Mouse (Mus musculus) heart, embryonic 14.5 days (tissue): ENCODE measurements around the gene Anp32b. TPM values are rescaled to one million over a fixed set of nuclear protein-coding genes. Genes with fewer than 3 reads are reported as not detected.

Experiments
- ATAC-seq: fragments of 200-750 bp; cut with Nextera tagmentation; 2 replicates; pipeline ENCODE4 v1.8.0; 2017; ENCODE audit warnings: low read depth, moderate TSS enrichment; ENCODE audit not compliant: insufficient number of reproducible peaks, insufficient read depth, low FRiP score
- H3K27ac ChIP-seq, 2 experiments: fragments of 200-500 bp in 1 of 2; fragments of 300-500 bp in 1 of 2; sonication (generic) in 1 of 2; replicated peaks in 1 of 2; 2 replicates each; pipeline ENCODE4 v1.5.1; 2012 to 2014; ENCODE audit warnings: low read depth in 2 of 2, low read length in 2 of 2, control low read depth in 1 of 2, mild to moderate bottlenecking in 1 of 2, mixed read lengths in 1 of 2; ENCODE audit not compliant: control insufficient read depth in 1 of 2, insufficient read depth in 1 of 2
- H3K27me3 ChIP-seq: fragments of 300-500 bp; sonication (generic); 2 replicates; pipeline ENCODE4 v1.6.1; 2014; ENCODE audit warnings: mild to moderate bottlenecking, low read length, control low read depth; ENCODE audit not compliant: control insufficient read depth, insufficient read depth
- H3K36me3 ChIP-seq: fragments of 300-500 bp; sonication (generic); 2 replicates; pipeline ENCODE4 v1.6.1; 2014; ENCODE audit warnings: mild to moderate bottlenecking, control low read depth, low read length, mixed read lengths; ENCODE audit not compliant: control insufficient read depth, insufficient read depth
- H3K4me1 ChIP-seq, 2 experiments: fragments of 200-500 bp in 1 of 2; fragments of 300-500 bp in 1 of 2; sonication (generic) in 1 of 2; 2 replicates each; pipeline ENCODE4 v1.6.1; 2012 to 2014; ENCODE audit warnings: low read length in 2 of 2, control low read depth in 1 of 2, mixed read lengths in 1 of 2; ENCODE audit not compliant: control insufficient read depth in 2 of 2, insufficient read depth in 2 of 2
- H3K4me2 ChIP-seq: fragments of 300-500 bp; sonication (generic); 2 replicates; pipeline ENCODE4 v1.6.1; 2014; ENCODE audit warnings: mild to moderate bottlenecking, low read length
- H3K4me3 ChIP-seq, 2 experiments: fragments of 200-500 bp in 1 of 2; fragments of 300-500 bp in 1 of 2; sonication (generic) in 1 of 2; 2 replicates each; pipeline ENCODE4 v1.5.1; 2012 to 2014; ENCODE audit warnings: low read length in 2 of 2, mild to moderate bottlenecking in 2 of 2, control low read depth in 1 of 2, low read depth in 1 of 2, moderate library complexity in 1 of 2; ENCODE audit not compliant: control insufficient read depth in 1 of 2, insufficient read depth in 1 of 2
- H3K9ac ChIP-seq: fragments of 300-500 bp; sonication (generic); 2 replicates; pipeline ENCODE4 v1.6.1; 2014; ENCODE audit warnings: mild to moderate bottlenecking, low read length
- H3K9me3 ChIP-seq: fragments of 300-500 bp; sonication (generic); 2 replicates; pipeline ENCODE4 v1.6.1; 2016; ENCODE audit warnings: low read length, control low read depth; ENCODE audit not compliant: control insufficient read depth
- WGBS: fragments of 180-500 bp; shearing (Covaris S2); extraction: QIAGEN DNeasy Blood & Tissue Kit; methylation state at CpG from one replicate; pipeline ENCODE4 v1.1.7; 2014; 5-methylcytosine and 5-hydroxymethylcytosine counted together
- polyA plus RNA-seq: library from polyadenylated mRNA; unstranded; fragments of >200 nt; fragmentation: Nextera tagmentation; extraction: Ambion mirVana; gene quantifications from 2 replicates; pipeline ENCODE4 v1.2.1, GENCODE M21; 2014

Anp32b gene
- polyA plus RNA-seq, 1 experiment from 2014 or later = 139 TPM

DNA sequence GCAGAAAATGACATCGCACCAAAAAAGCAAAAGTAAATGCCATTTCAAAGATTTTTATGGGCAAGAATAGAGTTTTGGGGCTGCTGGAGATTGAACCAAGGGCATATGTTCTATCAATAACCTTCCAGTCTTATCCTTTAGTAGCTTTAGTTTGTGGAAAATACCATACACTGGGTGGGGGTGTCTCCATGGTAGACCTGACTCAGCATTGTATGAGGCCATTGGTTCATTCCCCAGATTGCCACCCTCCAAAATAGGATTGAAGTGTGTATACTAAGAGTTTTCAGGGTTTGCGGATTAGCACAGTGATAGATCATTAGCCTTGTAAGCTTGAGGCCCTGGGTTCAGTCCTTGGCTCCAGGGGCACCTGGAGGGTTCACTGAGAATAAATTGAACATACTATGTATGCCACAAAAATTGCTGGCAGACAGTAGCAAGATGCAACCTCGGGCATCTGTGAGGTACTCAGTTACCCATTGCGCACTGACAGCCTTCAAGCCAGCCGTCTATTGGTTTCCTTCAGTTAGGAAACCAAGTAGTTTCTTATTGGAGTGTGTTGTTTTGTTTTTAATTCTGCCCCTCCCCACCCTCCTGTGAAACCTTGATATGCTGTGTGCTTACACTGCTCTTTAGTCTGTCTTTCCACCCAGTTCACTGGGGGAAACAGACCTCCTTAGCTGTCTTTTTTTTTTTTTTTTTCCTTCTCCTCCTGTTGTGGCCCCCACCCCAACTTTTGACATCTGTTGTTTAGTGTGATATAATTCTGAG lies 3.6 kb downstream of the Anp32b start:
- Histone ChIP-seq H3K27me3 (no peaks in the 10 kb centered on the region), H3K4me1 (peaks cover 14 to 49% of the 10 kb centered on the region in 2 experiments), H3K9me3 (no peaks in the 10 kb centered on the region), H3K36me3 (no peaks in the 10 kb centered on the region), H3K27ac (no peak overlapping the region; a peak in 1 of 4 replicates), H3K9ac (peak overlapping the region; percentile 18; the same call in 1 of the 2 replicates), H3K4me2 (peak overlapping the region; percentile 14), H3K4me3 (no peak overlapping the region)
- WGBS = 68% methylated on average over 5 of the region's 5 CpGs
- no peak for ATAC-seq

DNA sequence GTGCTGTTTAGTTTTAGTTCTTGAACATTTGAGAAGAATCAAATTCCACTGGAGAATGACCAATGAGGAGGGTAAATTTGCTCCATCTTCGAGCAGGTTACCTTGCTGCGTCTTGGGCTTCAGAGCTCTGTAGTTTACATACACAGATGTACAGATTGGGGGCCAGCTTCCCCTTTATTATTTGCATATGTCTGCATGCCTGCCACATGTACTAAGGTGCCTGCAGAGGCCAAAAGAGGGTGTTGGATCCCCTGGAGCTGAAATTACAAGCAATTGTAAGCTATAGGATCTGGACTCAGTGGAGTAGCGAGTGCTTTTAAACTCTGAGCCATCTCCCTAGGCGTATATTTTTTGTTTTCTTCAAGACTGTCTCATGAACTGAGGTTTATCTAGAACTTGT lies 6.1 kb downstream of the Anp32b start:
- H3K27me3 ChIP-seq = no peaks in the 10 kb centered on the region
- H3K27ac ChIP-seq = no peak overlapping the region
- H3K4me1 ChIP-seq = peaks cover 14 to 50% of the 10 kb centered on the region in 2 experiments
- no peaks in the 10 kb centered on the region for H3K9me3 ChIP-seq
- no peak for ATAC-seq
- H3K4me3 ChIP-seq = no peak overlapping the region
- 90% methylated on average over 4 of the region's 4 CpGs for WGBS
- no peak overlapping the region for H3K9ac ChIP-seq
- peaks cover 19% of the 10 kb centered on the region for H3K36me3 ChIP-seq
- no peak overlapping the region for H3K4me2 ChIP-seq

DNA sequence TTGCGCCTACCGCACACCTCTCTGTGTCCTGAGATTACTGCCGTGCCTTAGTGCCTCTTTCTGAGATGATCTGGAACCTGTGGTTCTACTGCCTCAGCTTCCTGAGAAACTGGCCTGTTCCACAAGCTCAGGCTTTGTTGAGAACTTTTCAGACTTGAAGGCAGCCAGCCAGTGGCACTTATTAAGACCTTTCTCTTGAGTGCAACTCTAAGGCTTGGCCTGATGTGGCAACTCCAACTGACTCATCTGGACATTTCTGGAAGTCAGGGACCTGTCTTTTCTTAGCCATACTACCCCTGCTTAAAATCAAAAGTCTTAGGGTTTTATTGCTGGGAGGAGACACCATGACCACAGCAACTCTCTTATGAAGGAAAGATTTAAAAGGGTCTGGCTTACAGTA lies 6.5 kb downstream of the Anp32b start:
- WGBS = 90% methylated on average over 3 of the region's 3 CpGs
- Histone ChIP-seq H3K27ac (no peak overlapping the region), H3K4me3 (no peak overlapping the region), H3K4me2 (no peak overlapping the region), H3K36me3 (peaks cover 22% of the 10 kb centered on the region), H3K9ac (no peak overlapping the region), H3K9me3 (no peaks in the 10 kb centered on the region), H3K4me1 (peaks cover 14 to 54% of the 10 kb centered on the region in 2 experiments), H3K27me3 (no peaks in the 10 kb centered on the region)
- ATAC-seq = no peak

DNA sequence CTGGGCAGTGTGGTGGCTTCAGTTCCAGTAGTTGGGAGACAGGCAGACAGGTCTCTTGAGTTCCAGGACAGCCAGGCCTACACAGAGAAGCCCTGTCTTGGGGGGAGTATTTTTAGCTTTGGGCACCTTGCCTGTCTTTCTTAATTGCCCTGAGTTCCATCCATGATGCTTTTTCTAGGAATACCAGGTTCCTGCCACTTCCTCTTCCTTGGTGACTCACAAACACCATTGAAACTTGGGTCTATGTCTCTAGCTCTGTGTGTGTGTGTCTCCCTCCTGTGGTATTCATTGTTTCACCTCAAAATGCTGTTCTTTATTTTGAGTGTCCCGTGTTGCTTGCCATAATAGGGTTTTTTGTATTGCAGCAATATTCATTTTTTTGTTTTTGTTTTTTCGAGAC lies 7.7 kb downstream of the Anp32b start:
- Histone ChIP-seq H3K9me3 (no peaks in the 10 kb centered on the region), H3K4me3 (no peak overlapping the region), H3K4me1 (peaks cover 9 to 48% of the 10 kb centered on the region in 2 experiments; a peak in 3 of 4 replicates), H3K27me3 (no peaks in the 10 kb centered on the region), H3K9ac (no peak overlapping the region), H3K27ac (no peak overlapping the region), H3K4me2 (no peak overlapping the region), H3K36me3 (peaks cover 34% of the 10 kb centered on the region)
- 97% methylated on average over 2 of the region's 2 CpGs for WGBS
- ATAC-seq = no peak

DNA sequence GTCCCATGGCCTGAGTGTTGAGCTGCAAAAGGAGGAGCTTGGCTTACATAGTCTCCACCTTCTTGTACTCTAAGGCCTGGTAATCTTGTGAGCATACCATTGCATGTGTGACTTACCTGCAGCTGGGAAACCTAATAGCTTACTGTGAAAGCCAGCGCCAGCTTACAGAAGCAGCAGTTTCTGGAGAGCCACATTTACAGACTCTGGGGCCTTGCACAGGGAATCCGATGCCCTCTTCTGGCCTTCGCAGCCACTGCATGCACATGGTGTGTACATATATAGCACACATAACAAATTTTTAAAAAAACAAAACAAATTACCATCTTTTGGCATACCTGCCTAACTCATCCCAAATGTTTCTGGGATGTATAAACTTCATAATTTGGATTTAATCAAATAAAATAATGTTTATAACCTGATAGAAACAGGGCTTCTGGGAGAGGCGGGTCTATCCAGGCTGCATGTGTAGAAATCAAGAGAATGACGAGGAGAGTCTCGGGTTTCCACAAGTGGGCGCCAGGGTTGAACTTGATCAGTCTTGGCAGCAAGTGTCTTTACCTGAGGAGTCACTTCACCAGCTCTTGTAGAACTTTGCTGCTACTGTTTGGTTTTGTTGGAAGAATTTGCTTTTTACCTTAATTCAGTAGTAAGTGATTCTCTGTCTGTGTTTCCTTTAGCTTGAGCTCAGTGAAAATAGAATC lies 12.6 kb downstream of the Anp32b start:
- Histone ChIP-seq H3K36me3 (peaks cover 83% of the 10 kb centered on the region), H3K9me3 (no peaks in the 10 kb centered on the region), H3K4me2 (no peak overlapping the region), H3K4me1 (peaks cover 2 to 15% of the 10 kb centered on the region in 2 experiments; a peak in 3 of 4 replicates), H3K4me3 (no peak overlapping the region), H3K27ac (no peak overlapping the region; a peak in 1 of 4 replicates), H3K9ac (no peak overlapping the region), H3K27me3 (no peaks in the 10 kb centered on the region)
- WGBS = 80% methylated on average over 7 of the region's 7 CpGs
- no peak for ATAC-seq

DNA sequence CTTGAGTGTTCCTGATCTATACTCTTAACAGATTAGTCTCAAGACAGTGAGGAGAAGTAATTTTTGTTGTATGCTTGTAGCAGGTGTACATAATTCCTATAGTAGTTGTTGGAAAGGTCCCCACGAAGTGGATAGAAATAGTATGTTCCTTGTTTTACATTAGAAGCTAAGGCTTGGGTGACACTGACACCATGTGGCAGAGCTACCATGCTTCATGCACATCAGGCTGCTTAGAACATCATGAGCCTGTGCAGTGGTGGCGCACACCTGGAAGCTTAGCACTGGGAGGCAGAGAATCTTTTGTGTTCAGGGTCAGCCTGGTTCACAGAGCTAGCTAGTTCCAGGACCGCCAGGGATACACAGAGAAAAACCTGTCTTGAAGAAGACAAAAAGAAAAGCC lies 15.0 kb downstream of the Anp32b start:
- no peak overlapping the region for H3K9ac ChIP-seq
- H3K4me2 ChIP-seq = no peak overlapping the region
- H3K4me3 ChIP-seq = no peak overlapping the region
- WGBS = 88% methylated on average over 3 of the region's 3 CpGs
- peaks cover 2 to 13% of the 10 kb centered on the region in 2 experiments; a peak in 3 of 4 replicates for H3K4me1 ChIP-seq
- ATAC-seq = no peak
- H3K27ac ChIP-seq = no peak overlapping the region
- peaks cover 99% of the 10 kb centered on the region for H3K36me3 ChIP-seq
- no peaks in the 10 kb centered on the region for H3K27me3 ChIP-seq
- no peaks in the 10 kb centered on the region for H3K9me3 ChIP-seq

DNA sequence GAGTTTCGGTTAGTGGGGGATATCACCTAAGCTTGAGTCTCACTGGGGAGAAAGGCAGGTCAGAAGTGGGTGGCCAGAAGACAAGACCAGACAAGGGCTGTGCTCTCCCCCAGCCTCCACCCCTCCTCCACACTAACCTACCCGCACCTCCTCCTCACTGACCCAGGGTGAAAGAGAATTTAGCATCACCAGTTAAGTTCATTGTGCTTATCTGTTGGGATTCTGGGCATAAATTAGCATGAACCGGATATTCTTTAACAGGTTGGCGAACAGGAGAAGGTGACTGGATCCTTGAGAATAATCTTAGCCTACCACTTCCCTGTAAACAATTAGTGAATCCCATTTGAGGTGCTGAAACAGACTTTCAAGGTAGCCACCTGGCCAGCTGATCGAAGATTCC lies 24.4 kb downstream of the Anp32b start:
- Histone ChIP-seq H3K4me1 (no peaks in the 10 kb centered on the region), H3K27me3 (no peaks in the 10 kb centered on the region), H3K4me2 (no peak overlapping the region), H3K9ac (no peak overlapping the region), H3K27ac (no peak overlapping the region), H3K4me3 (no peak overlapping the region), H3K9me3 (no peaks in the 10 kb centered on the region), H3K36me3 (peaks cover 59% of the 10 kb centered on the region)
- WGBS = 92% methylated on average over 5 of the region's 5 CpGs
- ATAC-seq = no peak
